Mouse (Mus musculus) stomach, embryonic 15.5 days (tissue): ENCODE measurements around the gene Fkbp9. TPM values are rescaled to one million over a fixed set of nuclear protein-coding genes. Genes with fewer than 3 reads are reported as not detected.

Experiments used
- ATAC-seq: fragments of 200-750 bp; cut with Nextera tagmentation; 2 replicates; pipeline ENCODE4 v1.8.0; 2017; ENCODE audit warnings: low read depth, moderate number of reproducible peaks, moderate TSS enrichment; ENCODE audit not compliant: insufficient read depth, low FRiP score
- H3K27ac ChIP-seq: fragments of 300-500 bp; sonication (generic); 2 replicates; pipeline ENCODE4 v1.5.1; 2015; ENCODE audit warnings: mild to moderate bottlenecking, inconsistent platforms
- H3K27me3 ChIP-seq: fragments of 300-500 bp; sonication (generic); replicated peaks from 2 replicates; pipeline ENCODE4 v1.6.1; 2015; ENCODE audit warnings: inconsistent platforms
- H3K36me3 ChIP-seq: fragments of 300-500 bp; sonication (generic); 2 replicates; pipeline ENCODE4 v1.6.1; 2015; ENCODE audit warnings: inconsistent platforms
- H3K4me1 ChIP-seq: fragments of 300-500 bp; sonication (generic); 2 replicates; pipeline ENCODE4 v1.6.1; 2015; ENCODE audit warnings: inconsistent platforms
- H3K4me2 ChIP-seq: fragments of 300-500 bp; sonication (generic); 2 replicates; pipeline ENCODE4 v1.6.1; 2015; ENCODE audit warnings: mild to moderate bottlenecking, inconsistent platforms
- H3K4me3 ChIP-seq: fragments of 300-500 bp; sonication (generic); replicated peaks from 2 replicates; pipeline ENCODE4 v1.5.1; 2015; ENCODE audit warnings: inconsistent platforms
- H3K9ac ChIP-seq: fragments of 300-500 bp; sonication (generic); 2 replicates; pipeline ENCODE4 v1.6.1; 2015; ENCODE audit warnings: inconsistent platforms
- H3K9me3 ChIP-seq: fragments of 300-500 bp; sonication (generic); 2 replicates; pipeline ENCODE4 v1.6.1; 2016; ENCODE audit warnings: inconsistent platforms
- WGBS: fragments of 180-500 bp; shearing (Covaris S2); methylation state at CpG from one replicate; pipeline ENCODE4 v1.1.7; 2015; 5-methylcytosine and 5-hydroxymethylcytosine counted together
- polyA plus RNA-seq: library from polyadenylated mRNA; unstranded; fragments of >200 nt; fragmentation: Nextera tagmentation; extraction: Ambion mirVana; gene quantifications from 2 replicates; pipeline ENCODE4 v1.2.1, GENCODE M21; 2015

Gene Fkbp9
- polyA plus RNA-seq: 145 and 153 TPM in 2 replicates

DNA sequence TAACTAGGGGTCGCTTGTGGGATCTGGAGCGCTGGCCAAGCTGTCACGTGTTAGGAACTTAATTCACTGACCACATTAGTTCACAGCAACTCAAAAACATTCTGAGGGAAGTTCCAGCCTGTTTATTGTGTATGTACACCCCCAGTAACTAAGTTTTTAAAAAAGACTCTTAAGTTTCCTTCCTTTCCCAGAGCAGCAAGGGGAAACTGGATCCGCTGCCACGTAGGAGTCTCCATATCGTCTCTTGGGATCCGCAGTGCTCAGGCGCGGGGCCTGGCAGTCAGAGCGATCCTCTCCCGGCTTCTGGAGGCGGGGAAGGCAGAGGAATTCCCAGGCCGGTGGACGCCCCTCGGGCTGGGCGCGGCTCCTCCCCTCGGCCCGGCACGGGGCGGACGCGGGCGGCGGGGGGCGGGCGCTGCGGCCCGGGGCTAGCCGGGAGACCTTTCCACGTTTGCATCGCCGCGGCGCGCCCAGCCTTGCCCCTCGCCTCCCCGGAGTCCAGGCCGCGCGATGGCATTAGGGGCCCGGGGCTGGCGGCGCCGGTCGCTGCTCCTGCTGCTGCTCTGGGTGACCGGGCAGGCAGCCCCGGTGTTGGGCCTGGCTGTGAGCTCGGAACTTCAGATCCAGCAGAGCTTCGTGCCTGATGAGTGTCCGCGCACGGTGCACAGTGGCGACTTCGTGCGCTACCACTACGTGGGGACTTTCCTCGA is at the start of gene Fkbp9:
Fkbp9 (plus strand) TSS at position 363 of the 710 bp plus-strand sequence.
- under 1% methylated on average over 58 of the region's 58 CpGs for WGBS
- H3K4me3 ChIP-seq: peak within 1 kb of the TSS; percentile 73
- peak; percentile 97 for ATAC-seq

DNA sequence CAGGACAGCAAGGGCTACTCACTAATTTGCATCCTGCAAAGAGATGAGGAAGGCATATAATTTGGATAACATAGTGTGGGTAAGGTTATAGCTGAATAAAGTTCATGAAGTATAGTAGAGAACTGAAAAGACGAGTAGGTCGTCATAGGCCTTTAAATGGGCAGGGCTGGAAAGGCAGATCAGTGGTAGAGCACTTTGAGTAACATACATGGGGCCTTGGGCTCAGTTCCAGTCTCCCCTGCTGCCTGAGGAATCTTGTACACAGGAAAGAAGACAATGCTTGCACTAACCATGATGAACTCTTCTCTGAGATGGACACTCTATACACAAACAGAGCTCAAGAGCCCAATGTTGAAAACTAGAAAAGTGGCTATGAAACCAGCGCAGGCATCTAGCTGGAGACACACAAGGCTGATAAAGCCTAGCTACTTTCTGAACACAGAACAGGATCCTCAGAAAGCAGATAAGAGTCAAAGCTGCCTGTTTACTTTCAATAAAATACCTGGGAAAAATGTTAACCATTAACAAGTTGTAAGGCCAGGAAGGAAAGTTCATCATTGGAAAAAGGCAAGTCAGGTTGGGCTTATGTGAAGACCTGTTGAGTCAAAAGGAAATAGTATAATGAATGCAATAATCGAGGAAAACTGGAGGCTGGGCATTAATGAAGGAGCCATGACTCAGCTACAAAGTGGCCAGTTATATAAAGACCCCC is 48.1 kb upstream of the Fkbp9 start:
- Histone ChIP-seq H3K4me1 (peaks cover 9% of the 10 kb centered on the region; the same call in 1 of the 2 replicates), H3K4me3 (no peak overlapping the region), H3K27me3 (no peaks in the 10 kb centered on the region), H3K9me3 (no peaks in the 10 kb centered on the region), H3K27ac (peak overlapping the region; percentile 80), H3K9ac (no peak overlapping the region), H3K36me3 (peaks cover 34% of the 10 kb centered on the region), H3K4me2 (peak overlapping the region; percentile 16; the same call in 1 of the 2 replicates)
- 62% methylated on average over 4 of the region's 4 CpGs for WGBS
- ATAC-seq: peak; percentile 68; the same call in 1 of the 2 replicates

More for the DNA sequence above, at the start of gene Fkbp9:
- H3K27ac ChIP-seq: peak within 1 kb of the TSS; percentile 91
- H3K9ac ChIP-seq: peak within 1 kb of the TSS; percentile 82; the same call in 1 of the 2 replicates
- no peaks in the 10 kb centered on the region for H3K4me1 ChIP-seq
- H3K9me3 ChIP-seq: no peaks in the 10 kb centered on the region
- no peaks in the 10 kb centered on the region for H3K27me3 ChIP-seq
- peak within 1 kb of the TSS; percentile 67 for H3K4me2 ChIP-seq
- peaks cover 2% of the 10 kb centered on the region; the same call in 1 of the 2 replicates for H3K36me3 ChIP-seq

DNA sequence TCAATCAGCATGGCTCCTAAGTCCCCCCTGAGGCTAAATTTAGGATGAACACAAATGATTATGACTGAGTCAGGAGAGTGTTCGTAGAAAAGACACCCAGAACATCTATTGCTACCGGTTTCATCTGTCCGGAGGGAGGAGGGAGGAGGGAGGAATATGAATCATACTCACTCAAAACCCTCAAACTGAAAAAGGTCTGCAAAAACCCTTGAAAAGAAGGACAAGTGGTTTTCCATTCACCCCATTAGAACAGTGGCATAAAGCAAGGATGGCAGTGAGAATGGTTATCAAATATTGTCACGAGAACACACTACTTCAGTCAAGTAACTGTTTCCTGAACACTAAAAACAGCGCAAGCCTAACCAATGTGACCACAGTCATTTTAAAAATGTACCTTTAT is 46.8 kb upstream of the Fkbp9 start:
- peak overlapping the region; percentile 77; the same call in 1 of the 2 replicates for H3K27ac ChIP-seq
- no peak overlapping the region for H3K4me2 ChIP-seq
- no peak for ATAC-seq
- H3K4me3 ChIP-seq: no peak overlapping the region
- H3K27me3 ChIP-seq: no peaks in the 10 kb centered on the region
- no peak overlapping the region for H3K9ac ChIP-seq
- H3K36me3 ChIP-seq: peaks cover 20% of the 10 kb centered on the region
- no peaks in the 10 kb centered on the region for H3K9me3 ChIP-seq
- H3K4me1 ChIP-seq: peaks cover 9% of the 10 kb centered on the region; the same call in 1 of the 2 replicates
- WGBS: 78% methylated on average over 5 of the region's 5 CpGs

DNA sequence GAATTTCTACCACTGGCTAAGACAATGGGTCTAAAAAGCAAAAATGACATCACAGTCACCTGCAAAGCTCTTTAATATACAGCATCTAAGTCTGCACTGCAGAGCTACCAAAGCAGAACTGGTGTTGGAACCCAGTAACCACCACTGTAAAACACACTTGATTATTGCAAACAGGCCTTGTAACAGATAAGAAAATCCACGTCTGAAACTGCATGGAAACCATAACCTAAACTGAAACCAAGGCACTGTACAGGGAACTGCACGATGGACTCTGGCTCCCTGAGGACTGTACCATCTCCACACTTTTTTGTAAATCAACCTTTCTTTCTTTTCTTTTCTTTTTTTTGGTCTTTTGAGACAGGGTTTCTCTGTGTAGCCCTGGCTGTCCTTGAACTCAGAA is 44.2 kb upstream of the Fkbp9 start:
- no peak overlapping the region for H3K4me3 ChIP-seq
- peaks cover 12% of the 10 kb centered on the region for H3K36me3 ChIP-seq
- no peak overlapping the region for H3K9ac ChIP-seq
- H3K4me2 ChIP-seq: no peak overlapping the region
- peaks cover 9% of the 10 kb centered on the region; the same call in 1 of the 2 replicates for H3K4me1 ChIP-seq
- no peak for ATAC-seq
- 71% methylated on average over 2 of the region's 2 CpGs for WGBS
- H3K27me3 ChIP-seq: no peaks in the 10 kb centered on the region
- H3K27ac ChIP-seq: no peak overlapping the region
- H3K9me3 ChIP-seq: no peaks in the 10 kb centered on the region

DNA sequence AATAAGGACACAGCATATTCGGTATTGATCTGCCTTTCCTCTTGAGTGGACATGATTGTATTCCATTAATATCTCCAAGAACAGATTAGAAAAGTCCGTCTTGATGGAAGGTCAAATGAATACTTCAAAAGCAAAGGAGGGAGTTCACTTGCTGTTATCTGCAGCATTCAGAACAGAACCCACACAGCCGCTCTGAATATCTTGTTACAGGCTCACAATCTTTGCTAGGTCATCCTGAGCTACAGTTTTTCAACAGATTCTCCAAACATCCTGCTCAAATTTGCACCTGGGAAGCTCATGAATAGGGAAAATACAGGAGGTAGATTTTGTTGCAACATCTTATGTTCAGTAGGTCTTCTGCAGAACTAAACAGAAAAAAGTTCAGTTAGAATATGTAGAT is 42.5 kb upstream of the Fkbp9 start:
- no peak overlapping the region for H3K4me3 ChIP-seq
- H3K9me3 ChIP-seq: no peaks in the 10 kb centered on the region
- 0 out of 2 replicates have a peak, but pooled peaks cover 6% of the 10 kb centered on the region for H3K4me1 ChIP-seq
- H3K27ac ChIP-seq: no peak overlapping the region
- 64% methylated on average over 3 of the region's 3 CpGs for WGBS
- no peak for ATAC-seq
- H3K36me3 ChIP-seq: peaks cover 7% of the 10 kb centered on the region
- H3K4me2 ChIP-seq: no peak overlapping the region
- H3K9ac ChIP-seq: no peak overlapping the region
- no peaks in the 10 kb centered on the region for H3K27me3 ChIP-seq

DNA sequence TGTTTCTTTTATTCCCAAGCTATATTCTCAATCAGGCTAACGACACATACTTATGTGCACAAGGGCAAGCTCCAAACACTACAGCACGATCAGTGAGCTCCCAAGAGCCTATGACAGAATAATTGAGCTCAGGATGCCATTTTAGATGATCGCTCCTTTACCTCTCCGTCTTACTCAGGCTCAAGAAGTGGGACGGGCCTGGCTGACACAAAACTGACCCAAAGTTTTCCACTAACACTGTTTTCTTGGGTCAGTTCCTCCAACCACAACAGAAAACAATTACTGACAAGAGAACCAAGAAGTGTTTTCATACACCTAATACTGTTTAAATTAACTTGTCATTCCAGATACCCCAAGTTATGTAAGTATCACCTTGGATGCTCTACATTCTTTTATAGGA is 37.0 kb upstream of the Fkbp9 start:
- WGBS: 81% methylated on average over 5 of the region's 5 CpGs
- Histone ChIP-seq H3K9ac (no peak overlapping the region), H3K36me3 (no peaks in the 10 kb centered on the region), H3K27ac (no peak overlapping the region), H3K4me2 (peak overlapping the region; percentile 80; the same call in 1 of the 2 replicates), H3K4me1 (peaks cover 11% of the 10 kb centered on the region; the same call in 1 of the 2 replicates), H3K4me3 (no peak overlapping the region), H3K27me3 (no peaks in the 10 kb centered on the region), H3K9me3 (no peaks in the 10 kb centered on the region)
- no peak for ATAC-seq

DNA sequence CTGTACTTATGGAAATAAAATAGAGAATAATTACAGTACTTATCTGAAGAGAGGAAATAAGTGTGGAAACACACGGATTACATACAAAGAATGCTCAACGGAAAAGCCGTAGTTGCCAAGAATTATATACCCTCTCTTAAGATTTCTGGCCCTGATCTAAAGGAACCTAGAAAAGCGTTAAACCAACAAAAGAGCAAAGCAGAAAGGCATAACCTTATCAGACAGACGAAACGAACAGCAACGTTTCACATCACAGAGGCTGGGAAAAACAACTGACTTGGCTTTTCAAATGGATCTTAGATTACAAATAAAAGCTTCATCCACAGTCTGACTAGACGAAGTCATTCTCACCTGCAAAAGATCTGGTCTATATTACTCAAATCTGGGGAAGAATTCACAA is 35.6 kb upstream of the Fkbp9 start:
- WGBS: 2% methylated on average over 8 of the region's 8 CpGs
- peak overlapping the region; percentile 80 for H3K4me2 ChIP-seq
- peaks cover 11% of the 10 kb centered on the region; the same call in 1 of the 2 replicates for H3K4me1 ChIP-seq
- no peaks in the 10 kb centered on the region for H3K27me3 ChIP-seq
- ATAC-seq: no peak
- H3K27ac ChIP-seq: peak overlapping the region; percentile 100
- H3K36me3 ChIP-seq: no peaks in the 10 kb centered on the region
- H3K9ac ChIP-seq: peak overlapping the region; percentile 92
- H3K4me3 ChIP-seq: peak overlapping the region; percentile 83
- H3K9me3 ChIP-seq: no peaks in the 10 kb centered on the region

DNA sequence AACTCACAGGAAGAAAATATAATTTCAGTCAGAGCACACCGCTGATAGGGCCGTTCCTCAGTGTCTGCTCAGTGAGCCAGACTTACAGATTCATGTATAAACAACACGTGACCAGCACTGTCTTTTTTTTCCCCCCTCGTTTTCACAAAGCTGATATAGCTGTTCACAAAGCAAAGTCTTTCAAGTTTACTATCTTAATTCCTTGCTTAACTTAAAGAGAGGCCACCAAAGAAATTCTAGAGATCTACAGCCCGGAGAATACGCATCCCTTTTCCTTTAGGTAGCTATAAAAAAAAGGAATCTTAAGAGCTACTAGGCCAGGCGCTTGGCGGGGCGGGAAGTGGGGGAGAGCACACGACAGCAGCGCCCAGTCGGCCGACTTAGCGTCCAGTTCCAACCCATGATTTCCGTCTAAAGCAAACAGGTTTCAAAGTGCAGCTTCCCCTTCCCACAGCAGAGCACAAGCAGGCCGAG is 35.2 kb upstream of the Fkbp9 start:
- WGBS: 0% methylated on average over 16 of the region's 16 CpGs
- H3K9ac ChIP-seq: peak overlapping the region; percentile 92
- H3K27ac ChIP-seq: peak overlapping the region; percentile 100
- peak overlapping the region; percentile 83 for H3K4me3 ChIP-seq
- H3K4me1 ChIP-seq: peaks cover 11% of the 10 kb centered on the region; the same call in 1 of the 2 replicates
- H3K4me2 ChIP-seq: peak overlapping the region; percentile 80
- no peaks in the 10 kb centered on the region for H3K36me3 ChIP-seq
- H3K9me3 ChIP-seq: no peaks in the 10 kb centered on the region
- H3K27me3 ChIP-seq: no peaks in the 10 kb centered on the region
- ATAC-seq: 0 out of 2 replicates have a peak, but pooled peaks have one; percentile 19

DNA sequence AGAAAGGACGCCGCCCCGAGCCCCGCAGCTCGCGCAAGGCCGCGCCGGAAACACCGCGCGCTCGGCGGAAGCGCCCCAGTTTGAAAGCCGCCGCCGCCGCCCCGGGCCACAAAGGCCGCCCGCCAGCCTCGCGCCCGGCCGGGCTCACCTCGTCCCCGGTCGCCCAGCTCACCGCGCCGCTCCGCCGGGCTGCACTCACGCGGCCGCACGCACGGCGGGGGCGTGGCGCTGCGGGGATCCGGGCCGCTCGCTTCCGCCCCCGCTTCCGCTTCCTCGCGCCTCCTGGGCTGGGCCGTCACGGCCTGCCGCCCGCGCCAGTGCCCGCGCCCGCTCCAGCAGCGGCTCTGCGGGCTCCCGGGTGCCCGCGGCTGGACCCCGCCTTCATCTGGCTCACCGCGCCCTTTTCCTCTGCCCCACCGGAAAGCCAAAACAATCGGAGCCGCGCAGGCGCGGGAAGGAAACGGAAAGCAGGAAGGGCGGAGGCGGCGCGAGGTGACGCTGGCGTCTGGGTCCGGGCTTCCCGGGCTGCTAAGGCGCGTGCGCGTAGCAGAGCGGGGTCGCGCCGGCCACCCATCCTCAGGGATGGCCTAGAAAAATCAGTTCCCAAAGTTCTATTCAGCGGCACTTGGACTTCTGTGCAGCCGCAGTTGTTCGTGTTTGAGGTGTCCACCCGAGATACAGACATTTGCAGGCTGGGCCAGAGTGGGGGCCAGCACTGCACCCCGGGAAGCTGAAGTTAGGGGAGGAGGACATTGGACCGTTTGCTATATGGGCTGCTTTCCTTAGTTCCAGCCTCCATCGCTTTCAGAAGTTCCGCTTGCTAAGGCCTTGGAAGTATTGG is 34.3 kb upstream of the Fkbp9 start, which contains the start of gene Kbtbd2:
Kbtbd2 (minus strand) TSS at position 503 of the 841 bp plus-strand sequence.
- Histone ChIP-seq H3K27me3 (no peaks in the 10 kb centered on the region), H3K4me1 (peaks cover 11% of the 10 kb centered on the region; the same call in 1 of the 2 replicates), H3K4me3 (peak within 1 kb of the TSS; percentile 83), H3K36me3 (no peaks in the 10 kb centered on the region), H3K4me2 (peak within 1 kb of the TSS; percentile 80), H3K27ac (peak within 1 kb of the TSS; percentile 100), H3K9me3 (no peaks in the 10 kb centered on the region), H3K9ac (peak within 1 kb of the TSS; percentile 92)
- ATAC-seq: peak; percentile 95
- WGBS: under 1% methylated on average over 98 of the region's 98 CpGs

DNA sequence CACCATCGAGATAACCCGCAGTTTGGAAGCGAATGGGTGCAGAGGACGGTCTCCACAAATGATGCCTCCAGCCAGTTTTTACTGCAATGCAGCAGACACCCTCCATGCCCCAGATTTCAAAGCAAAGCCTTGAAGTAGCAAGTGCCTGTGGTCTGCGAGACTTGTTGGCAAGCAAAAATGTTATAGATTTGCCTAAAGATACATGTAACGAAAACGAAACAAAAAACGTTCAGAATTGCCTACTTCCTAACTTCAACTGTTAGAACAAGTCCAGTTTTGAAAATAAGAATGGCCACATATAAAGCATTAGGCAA is 33.8 kb upstream of the Fkbp9 start:
- Histone ChIP-seq H3K4me2 (peak overlapping the region; percentile 80), H3K27ac (peak overlapping the region; percentile 100), H3K9ac (peak overlapping the region; percentile 92; the same call in 1 of the 2 replicates), H3K27me3 (no peaks in the 10 kb centered on the region), H3K9me3 (no peaks in the 10 kb centered on the region), H3K4me3 (peak overlapping the region; percentile 83), H3K36me3 (no peaks in the 10 kb centered on the region), H3K4me1 (peaks cover 11% of the 10 kb centered on the region; the same call in 1 of the 2 replicates)
- ATAC-seq: no peak
- 13% methylated on average over 8 of the region's 8 CpGs for WGBS

DNA sequence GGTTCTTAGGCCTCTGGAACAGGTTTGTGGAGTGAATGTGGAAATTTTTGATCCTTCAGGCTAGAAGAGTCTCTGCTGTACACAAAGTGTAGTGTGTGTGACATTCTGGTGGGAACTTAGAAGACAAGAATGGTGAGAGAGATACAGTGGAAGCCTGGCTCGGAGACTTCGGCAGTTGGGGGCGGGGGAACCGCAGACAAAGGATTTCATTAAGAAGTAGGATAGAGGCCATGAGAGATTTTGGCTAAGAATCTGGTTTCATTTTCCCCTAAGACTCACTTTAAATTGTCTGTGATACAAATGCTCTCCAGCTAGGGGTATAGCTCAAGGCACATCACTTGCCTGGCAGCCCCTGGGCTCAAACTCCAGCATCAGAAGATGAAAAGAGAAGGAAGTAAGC is 26.8 kb upstream of the Fkbp9 start:
- Histone ChIP-seq H3K9me3 (no peaks in the 10 kb centered on the region), H3K27ac (no peak overlapping the region), H3K4me1 (no peaks in the 10 kb centered on the region), H3K4me2 (no peak overlapping the region), H3K27me3 (no peaks in the 10 kb centered on the region), H3K4me3 (no peak overlapping the region), H3K9ac (no peak overlapping the region), H3K36me3 (no peaks in the 10 kb centered on the region)
- WGBS: 92% methylated on average over 4 of the region's 4 CpGs
- no peak for ATAC-seq
